Mouse (Mus musculus): ENCODE measurements at regions not wholly inside any gene's neighbourhood (a gene's known extent, or its start where the extent isn't known, plus 50 kb on each side); places are given as distances from the start of the nearest gene placed in this dataset.

GRCm38 (mm10) chr3:38397615-38397956 is 87.1 kb downstream of the Ankrd50 start:
- DNase-seq (ENCODE audit: inconsistent age in 2 of 2, low spot score in 1 of 2), result no peak

DNA sequence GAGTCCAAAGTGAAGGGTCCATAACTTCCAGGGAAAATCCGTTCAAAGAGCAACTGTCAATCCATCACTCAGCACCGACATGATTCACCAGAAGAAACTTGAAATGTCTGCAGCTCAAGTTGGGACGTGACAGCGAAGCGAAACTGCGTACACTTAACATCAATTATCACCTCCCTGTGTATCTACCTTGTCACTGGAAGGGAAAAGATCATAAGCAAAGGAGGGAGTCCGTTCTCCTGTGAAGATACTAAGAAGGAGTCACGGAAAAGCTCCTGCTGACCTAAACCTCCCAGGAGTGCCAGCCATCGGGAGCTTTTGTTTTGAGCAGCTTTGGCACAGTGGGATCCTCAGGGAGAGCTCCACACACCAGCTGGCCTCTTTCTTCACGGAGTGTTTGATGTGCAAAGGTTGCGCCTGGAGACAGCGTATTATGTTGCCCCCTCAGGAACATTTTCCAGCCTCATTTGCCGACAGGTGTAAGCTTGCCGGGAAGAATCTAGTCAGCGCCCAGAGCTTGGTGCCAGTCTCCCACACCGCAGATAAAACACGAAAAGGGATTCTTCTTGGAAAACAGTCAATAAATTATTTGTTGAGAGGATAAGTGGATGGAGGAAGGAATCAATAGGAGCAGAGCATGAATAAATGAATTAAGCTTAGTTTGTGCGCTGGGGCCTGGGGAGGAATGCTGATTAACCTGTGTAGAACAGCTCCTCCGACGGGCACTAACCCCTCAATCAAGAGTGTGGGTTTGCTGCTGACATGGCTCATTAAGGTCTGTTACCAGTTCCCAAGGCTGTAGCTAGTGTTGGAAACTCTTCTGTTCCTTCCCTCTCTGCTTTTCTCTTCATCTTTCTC is 87.7 kb downstream of the Ankrd50 start:
- DNase-seq (ENCODE audit: inconsistent age in 2 of 2, low spot score in 1 of 2), result peak in 1 of 2 experiments; percentile 47

- DNase-seq (ENCODE audit: inconsistent age in 2 of 2, low spot score in 1 of 2), result no peak
Measured at GRCm38 (mm10) chr3:38394308-38394707, 90.3 kb downstream of the Ankrd50 start.

- DNase-seq (ENCODE audit: inconsistent age in 2 of 2, low spot score in 1 of 2), result no peak
Measured at GRCm38 (mm10) chr3:38389647-38390046, 95.0 kb downstream of the Ankrd50 start.

DNA sequence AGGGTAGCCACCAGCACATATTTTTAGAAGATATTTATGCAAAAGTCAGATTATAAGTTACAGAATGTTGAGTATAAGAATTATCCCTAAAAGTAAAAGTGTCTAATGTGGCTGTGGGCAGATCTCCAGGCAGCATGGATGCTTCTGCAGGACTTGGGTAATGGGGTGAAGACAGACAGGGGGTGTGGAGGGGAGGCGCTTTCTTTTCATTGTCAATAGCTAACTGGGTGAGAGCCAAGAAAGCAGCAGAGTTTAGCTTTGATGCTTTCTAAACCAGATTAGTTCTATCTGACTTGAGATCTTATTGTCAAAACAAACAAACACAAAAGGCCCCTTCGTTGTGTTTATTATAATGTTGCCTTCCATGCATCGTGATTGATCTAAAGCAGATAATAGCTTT is 95.7 kb downstream of the Ankrd50 start:
- no peak for DNase-seq (ENCODE audit: inconsistent age in 2 of 2, low spot score in 1 of 2)

- peak in 1 of 2 experiments; percentile 56 for DNase-seq (ENCODE audit: inconsistent age in 2 of 2, low spot score in 1 of 2)
Measured at GRCm38 (mm10) chr3:38382743-38383142, 101.9 kb downstream of the Ankrd50 start.

- peak; percentile 8 to 59 for DNase-seq (ENCODE audit: inconsistent age in 2 of 2, low spot score in 1 of 2)
Measured at GRCm38 (mm10) chr3:38381623-38382022, 103.0 kb downstream of the Ankrd50 start.

GRCm38 (mm10) chr3:38373690-38374089 is 111.0 kb downstream of the Ankrd50 start:
- DNase-seq (ENCODE audit: inconsistent age in 2 of 2, low spot score in 1 of 2), result no peak

GRCm38 (mm10) chr3:38371702-38372101 is 112.9 kb downstream of the Ankrd50 start:
- DNase-seq (ENCODE audit: inconsistent age in 2 of 2, low spot score in 1 of 2), result no peak

GRCm38 (mm10) chr3:38363888-38364287 is 120.8 kb downstream of the Ankrd50 start:
- DNase-seq (ENCODE audit: inconsistent age in 2 of 2, low spot score in 1 of 2), result peak in 1 of 2 experiments; percentile 33

DNA sequence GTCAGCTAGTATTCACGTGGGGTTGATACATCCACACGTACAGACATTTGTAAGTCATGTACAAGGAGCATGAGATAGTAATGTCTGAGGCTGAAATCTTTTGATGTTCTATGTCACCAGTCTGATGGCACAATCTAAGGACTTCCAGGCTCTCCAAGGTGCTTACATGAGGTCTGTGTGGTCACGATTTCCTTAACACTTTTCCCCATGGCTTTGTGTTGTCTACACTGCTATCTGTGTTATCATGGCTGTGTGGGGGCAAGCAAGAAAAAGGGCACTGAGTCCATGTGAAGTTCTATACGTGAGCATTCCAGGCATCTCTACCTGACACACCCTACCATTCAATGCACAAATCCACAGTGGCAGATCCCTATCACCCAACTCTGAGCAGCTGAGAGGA is 123.2 kb downstream of the Ankrd50 start:
- DNase-seq (ENCODE audit: inconsistent age in 2 of 2, low spot score in 1 of 2), result no peak

DNA sequence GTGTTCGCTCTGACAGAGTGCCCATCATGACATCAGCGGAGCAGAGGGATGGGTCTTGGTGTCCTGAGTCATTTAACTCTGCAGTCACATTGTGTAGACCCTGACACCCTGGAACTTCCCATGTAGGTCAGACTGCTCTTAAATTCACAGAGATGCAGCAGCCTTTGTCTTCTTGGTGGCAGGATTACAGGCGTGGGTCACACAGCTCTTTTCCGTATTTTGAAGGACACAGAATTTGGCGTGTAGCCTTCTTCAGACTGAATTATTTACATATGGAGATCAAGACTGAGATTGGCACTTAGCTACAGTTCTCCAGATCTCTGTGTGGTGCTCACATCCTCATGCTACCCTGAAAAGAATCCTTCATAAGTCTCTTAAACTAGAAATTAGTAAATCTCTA is 123.7 kb downstream of the Ankrd50 start:
- DNase-seq (ENCODE audit: inconsistent age in 2 of 2, low spot score in 1 of 2), result no peak

DNA sequence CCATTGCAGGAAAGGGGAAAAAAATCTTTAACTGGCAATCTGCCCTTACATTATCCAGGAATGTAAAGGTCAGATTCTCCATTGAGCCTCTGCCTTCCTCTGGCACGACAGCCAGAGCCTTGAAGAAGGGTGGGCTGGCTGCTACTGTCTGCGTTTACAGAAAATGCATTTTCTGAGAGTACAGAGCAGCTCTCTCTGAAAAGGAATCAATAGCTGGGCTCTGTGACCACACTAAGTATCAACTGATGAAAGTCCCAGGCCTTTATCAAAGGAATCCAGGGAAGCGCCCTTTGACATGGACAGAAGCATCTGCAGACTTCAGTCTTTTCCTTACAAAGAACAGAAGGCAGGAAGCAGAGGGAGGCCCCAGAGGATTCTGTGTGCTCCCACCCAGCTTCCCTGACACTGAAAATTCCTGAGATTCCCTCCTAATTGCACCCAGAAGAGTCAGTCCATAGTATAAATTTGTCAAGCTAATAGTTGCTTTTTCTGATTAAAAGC is 124.2 kb downstream of the Ankrd50 start:
- DNase-seq (ENCODE audit: inconsistent age in 2 of 2, low spot score in 1 of 2), result peak in 1 of 2 experiments; percentile 59

GRCm38 (mm10) chr3:38357905-38358491 is 126.6 kb downstream of the Ankrd50 start:
- peak; percentile 41 to 76 for DNase-seq (ENCODE audit: inconsistent age in 2 of 2, low spot score in 1 of 2)

- no peak for DNase-seq (ENCODE audit: inconsistent age in 2 of 2, low spot score in 1 of 2)
Measured at GRCm38 (mm10) chr3:38344283-38344682, 140.4 kb downstream of the Ankrd50 start.

- DNase-seq (ENCODE audit: inconsistent age in 2 of 2, low spot score in 1 of 2), result no peak
Measured at GRCm38 (mm10) chr3:38341666-38342065, 143.0 kb downstream of the Ankrd50 start.

DNA sequence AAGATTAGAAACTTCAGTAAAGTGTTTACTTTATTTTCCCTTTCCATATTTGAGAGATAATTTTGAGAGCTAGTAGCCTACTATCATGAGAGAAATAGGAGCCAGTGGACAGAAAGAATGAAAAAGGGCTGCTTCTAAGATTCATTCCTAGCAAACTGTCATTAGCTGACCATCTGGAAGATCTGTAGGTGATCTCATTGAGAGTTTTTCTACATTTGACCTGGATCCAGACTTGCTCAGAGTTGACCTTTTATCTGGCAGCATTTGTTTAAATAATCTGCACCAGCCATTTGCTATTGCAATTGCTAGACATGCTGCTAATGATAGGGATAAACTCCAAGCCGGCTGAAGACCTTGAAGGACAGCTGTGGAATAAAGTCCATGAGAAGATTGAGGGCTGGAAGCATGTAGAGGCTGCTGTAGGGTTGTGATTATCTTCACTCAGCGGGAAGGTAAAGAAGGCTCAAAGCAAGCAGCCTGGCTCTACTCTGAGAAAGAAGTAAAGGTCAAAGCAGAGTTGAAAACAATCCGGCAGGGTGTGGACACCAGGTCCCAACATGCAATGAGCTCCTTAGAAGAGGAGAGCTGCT is 151.2 kb downstream of the Ankrd50 start:
- peak in 1 of 2 experiments; percentile 23 for DNase-seq (ENCODE audit: inconsistent age in 2 of 2, low spot score in 1 of 2)

DNA sequence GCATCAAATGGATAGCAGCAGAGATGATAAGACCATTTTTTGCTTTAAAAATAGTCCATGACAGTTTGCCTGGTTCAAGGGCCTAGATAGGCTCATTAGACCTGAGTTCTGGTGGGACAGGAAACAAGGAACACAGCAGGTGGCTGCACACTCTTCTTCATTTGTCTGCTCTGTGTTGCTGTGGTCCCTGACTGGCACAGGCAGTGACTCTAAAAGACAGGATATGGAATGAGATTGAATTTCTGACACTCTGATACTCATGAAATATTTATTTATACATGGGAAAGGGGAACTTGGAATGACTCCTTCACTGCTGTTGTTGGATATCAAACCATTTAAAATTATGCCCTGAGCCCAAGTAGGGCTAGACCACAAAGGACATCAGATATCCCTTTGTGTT is 153.5 kb downstream of the Ankrd50 start:
- no peak for DNase-seq (ENCODE audit: inconsistent age in 2 of 2, low spot score in 1 of 2)

DNA sequence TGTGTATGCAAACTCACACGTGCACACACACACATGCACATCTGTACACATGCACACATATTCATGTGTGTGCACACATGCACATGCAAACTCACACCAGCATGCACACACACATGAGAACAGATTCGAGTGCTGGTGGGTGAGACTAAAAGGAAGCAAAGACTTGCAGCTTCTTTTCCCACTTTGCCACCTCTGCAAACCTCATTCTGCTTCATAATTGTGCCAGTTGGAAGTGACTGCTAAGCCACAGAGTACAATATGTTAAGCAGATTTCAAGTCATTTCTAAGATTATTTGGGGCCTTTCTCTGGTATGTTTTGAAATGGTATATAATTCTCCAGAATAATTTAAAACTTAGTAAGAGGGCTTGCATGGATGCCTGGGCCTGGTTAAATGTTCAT is 157.4 kb downstream of the Ankrd50 start:
- DNase-seq (ENCODE audit: inconsistent age in 2 of 2, low spot score in 1 of 2), result no peak

DNA sequence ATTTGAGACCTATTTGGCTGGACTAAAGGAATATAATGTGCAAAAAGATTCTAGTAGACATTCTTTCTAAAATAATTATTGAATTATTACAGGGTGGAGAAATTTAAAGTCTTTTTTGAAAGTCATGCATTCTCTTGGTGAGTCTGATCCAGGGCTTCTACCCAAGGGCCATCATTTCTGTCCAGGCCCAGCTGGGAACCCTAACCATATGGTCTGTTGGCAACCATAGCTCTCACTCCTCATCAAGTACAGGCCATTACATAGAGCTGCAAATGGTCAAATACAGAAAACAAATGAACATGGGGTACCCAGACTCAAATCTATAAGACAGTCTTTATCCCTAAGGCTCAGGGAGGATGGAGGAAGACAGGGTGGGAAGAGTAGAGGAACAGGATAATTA is 158.4 kb downstream of the Ankrd50 start:
- DNase-seq (ENCODE audit: inconsistent age in 2 of 2, low spot score in 1 of 2), result no peak

GRCm38 (mm10) chr3:38324663-38325062 is 160.0 kb downstream of the Ankrd50 start:
- no peak for DNase-seq (ENCODE audit: inconsistent age in 2 of 2, low spot score in 1 of 2)

- no peak for DNase-seq (ENCODE audit: inconsistent age in 2 of 2, low spot score in 1 of 2)
Measured at GRCm38 (mm10) chr3:38322426-38322825, 162.2 kb downstream of the Ankrd50 start.

Measured in adrenal gland, adult (tissue).